Mouse (Mus musculus): ENCODE measurements around the gene Fam89b. TPM values are rescaled to one million over a fixed set of nuclear protein-coding genes. Genes with fewer than 3 reads are reported as not detected.

Gene Fam89b
- polyA plus RNA-seq (2016; fragmentation: Nextera tagmentation; extraction: Ambion mirVana), result 45.1 and 45.3 TPM in 2 replicates

- peak; percentile 62 for ATAC-seq
- Histone ChIP-seq H3K4me1 (peaks cover 62% of the 10 kb centered on the region), H3K9ac (peak within 1 kb of the TSS; percentile 98), H3K4me2 (peak within 1 kb of the TSS; percentile 92), H3K36me3 (peaks cover 11% of the 10 kb centered on the region), H3K27me3 (replicated peaks) (peaks cover 9% of the 10 kb centered on the region; the same call in 1 of the 2 replicates), H3K9me3 (replicated peaks) (no peaks in the 10 kb centered on the region), H3K27ac (peak within 1 kb of the TSS; percentile 97), H3K4me3 (peak within 1 kb of the TSS; percentile 87)
- WGBS (ENCODE audit: insufficient replicate concordance), result under 1% methylated on average over 37 of the region's 37 CpGs
Measured at GRCm38 (mm10) chr19:5729444-5729815, at the start of gene Fam89b. Gene Fam89b (minus strand): TSS chr19:5729653.

GRCm38 (mm10) chr19:5778312-5778711, 48.9 kb upstream of the Fam89b start:
- no peaks in the 10 kb centered on the region for H3K27me3 ChIP-seq (replicated peaks)
- H3K36me3 ChIP-seq, result no peaks in the 10 kb centered on the region
- no peak overlapping the region for H3K9ac ChIP-seq
- WGBS (ENCODE audit: insufficient replicate concordance), result 55% methylated on average over 8 of the region's 8 CpGs
- H3K27ac ChIP-seq, result no peak overlapping the region
- no peak overlapping the region for H3K4me3 ChIP-seq
- no peak for ATAC-seq
- no peaks in the 10 kb centered on the region for H3K9me3 ChIP-seq (replicated peaks)
- no peaks in the 10 kb centered on the region for H3K4me1 ChIP-seq
- H3K4me2 ChIP-seq, result no peak overlapping the region

- Histone ChIP-seq H3K4me2 (no peak overlapping the region), H3K36me3 (no peaks in the 10 kb centered on the region), H3K9ac (no peak overlapping the region), H3K27me3 (replicated peaks) (no peaks in the 10 kb centered on the region), H3K9me3 (replicated peaks) (no peaks in the 10 kb centered on the region), H3K4me1 (no peaks in the 10 kb centered on the region), H3K27ac (no peak overlapping the region), H3K4me3 (no peak overlapping the region)
- no peak for ATAC-seq
- WGBS (ENCODE audit: insufficient replicate concordance), result 75% methylated on average over 9 of the region's 9 CpGs
Measured at GRCm38 (mm10) chr19:5777387-5778032, 48.1 kb upstream of the Fam89b start.

GRCm38 (mm10) chr19:5770925-5771860, 41.7 kb upstream of the Fam89b start, which contains the start of gene Scyl1:
Gene Scyl1 (minus strand): TSS chr19:5771419.
- no peaks in the 10 kb centered on the region for H3K27me3 ChIP-seq (replicated peaks)
- under 1% methylated on average over 64 of the region's 64 CpGs for WGBS (ENCODE audit: insufficient replicate concordance)
- H3K4me2 ChIP-seq, result peak within 1 kb of the TSS; percentile 90
- peak within 1 kb of the TSS; percentile 88 for H3K4me3 ChIP-seq
- ATAC-seq, result peak; percentile 94
- H3K9me3 ChIP-seq (replicated peaks), result no peaks in the 10 kb centered on the region
- H3K36me3 ChIP-seq, result peaks cover 38% of the 10 kb centered on the region
- peak within 1 kb of the TSS; percentile 93 for H3K9ac ChIP-seq
- H3K27ac ChIP-seq, result peak within 1 kb of the TSS; percentile 87
- peaks cover 23% of the 10 kb centered on the region for H3K4me1 ChIP-seq

GRCm38 (mm10) chr19:5770311-5770710, 40.9 kb upstream of the Fam89b start:
- WGBS (ENCODE audit: insufficient replicate concordance), result 45% methylated on average over 9 of the region's 9 CpGs
- Histone ChIP-seq H3K9me3 (replicated peaks) (no peaks in the 10 kb centered on the region), H3K4me1 (peaks cover 23% of the 10 kb centered on the region), H3K4me3 (peak overlapping the region; percentile 88), H3K27ac (peak overlapping the region; percentile 87), H3K4me2 (peak overlapping the region; percentile 90), H3K27me3 (replicated peaks) (no peaks in the 10 kb centered on the region), H3K9ac (peak overlapping the region; percentile 93), H3K36me3 (peaks cover 47% of the 10 kb centered on the region)
- peak; percentile 5; the same call in 1 of the 2 replicates for ATAC-seq

GRCm38 (mm10) chr19:5767271-5767670, 37.8 kb upstream of the Fam89b start:
- WGBS (ENCODE audit: insufficient replicate concordance), result 78% methylated on average over 4 of the region's 4 CpGs
- Histone ChIP-seq H3K9me3 (replicated peaks) (no peaks in the 10 kb centered on the region), H3K9ac (no peak overlapping the region), H3K36me3 (peaks cover 75% of the 10 kb centered on the region), H3K4me3 (no peak overlapping the region), H3K4me2 (no peak overlapping the region), H3K27me3 (replicated peaks) (no peaks in the 10 kb centered on the region), H3K27ac (no peak overlapping the region), H3K4me1 (peaks cover 23% of the 10 kb centered on the region)
- ATAC-seq, result no peak

GRCm38 (mm10) chr19:5763163-5763562, 33.7 kb upstream of the Fam89b start:
- Histone ChIP-seq H3K4me1 (no peaks in the 10 kb centered on the region), H3K27me3 (replicated peaks) (peaks cover 9% of the 10 kb centered on the region), H3K9ac (no peak overlapping the region), H3K27ac (no peak overlapping the region), H3K4me2 (no peak overlapping the region), H3K9me3 (replicated peaks) (no peaks in the 10 kb centered on the region), H3K4me3 (no peak overlapping the region), H3K36me3 (peaks cover 97% of the 10 kb centered on the region)
- ATAC-seq, result no peak
- WGBS (ENCODE audit: insufficient replicate concordance), result 93% methylated on average over 6 of the region's 6 CpGs

GRCm38 (mm10) chr19:5758878-5759403, 29.5 kb upstream of the Fam89b start:
- Histone ChIP-seq H3K4me2 (no peak overlapping the region), H3K27me3 (replicated peaks) (peaks cover 52% of the 10 kb centered on the region), H3K36me3 (peaks cover 66% of the 10 kb centered on the region), H3K9me3 (replicated peaks) (no peaks in the 10 kb centered on the region), H3K27ac (no peak overlapping the region), H3K4me3 (no peak overlapping the region), H3K9ac (no peak overlapping the region), H3K4me1 (peaks cover 14% of the 10 kb centered on the region)
- no peak for ATAC-seq
- 79% methylated on average over 14 of the region's 14 CpGs for WGBS (ENCODE audit: insufficient replicate concordance)

- no peak for ATAC-seq
- H3K36me3 ChIP-seq, result peaks cover 51% of the 10 kb centered on the region
- H3K9ac ChIP-seq, result peak overlapping the region; percentile 49
- WGBS (ENCODE audit: insufficient replicate concordance), result 30% methylated on average over 36 of the region's 36 CpGs
- no peaks in the 10 kb centered on the region for H3K9me3 ChIP-seq (replicated peaks)
- H3K4me3 ChIP-seq, result peak overlapping the region; percentile 16; the same call in 1 of the 2 replicates
- H3K4me2 ChIP-seq, result peak overlapping the region; percentile 54
- peaks cover 14% of the 10 kb centered on the region for H3K4me1 ChIP-seq
- H3K27me3 ChIP-seq (replicated peaks), result peaks cover 70% of the 10 kb centered on the region
- no peak overlapping the region for H3K27ac ChIP-seq
Measured at GRCm38 (mm10) chr19:5756991-5757636, 27.7 kb upstream of the Fam89b start.

- Histone ChIP-seq H3K4me1 (peaks cover 21% of the 10 kb centered on the region), H3K9ac (peak overlapping the region; percentile 49), H3K27ac (no peak overlapping the region), H3K36me3 (peaks cover 44% of the 10 kb centered on the region), H3K4me2 (peak overlapping the region; percentile 54), H3K27me3 (replicated peaks) (peaks cover 76% of the 10 kb centered on the region), H3K9me3 (replicated peaks) (no peaks in the 10 kb centered on the region), H3K4me3 (peak overlapping the region; percentile 16; the same call in 1 of the 2 replicates)
- WGBS (ENCODE audit: insufficient replicate concordance), result 26% methylated on average over 28 of the region's 29 CpGs
- no peak for ATAC-seq
Measured at GRCm38 (mm10) chr19:5756321-5756985, 27.0 kb upstream of the Fam89b start.

- WGBS (ENCODE audit: insufficient replicate concordance), result 7% methylated on average over 20 of the region's 20 CpGs
- Histone ChIP-seq H3K4me3 (no peak overlapping the region), H3K36me3 (no peaks in the 10 kb centered on the region), H3K27ac (no peak overlapping the region), H3K4me2 (peak overlapping the region; percentile 33), H3K27me3 (replicated peaks) (peaks cover 100% of the 10 kb centered on the region), H3K4me1 (peaks cover 29% of the 10 kb centered on the region), H3K9ac (no peak overlapping the region), H3K9me3 (replicated peaks) (no peaks in the 10 kb centered on the region)
- ATAC-seq, result peak; percentile 25; the same call in 1 of the 2 replicates
Measured at GRCm38 (mm10) chr19:5751742-5752141, 22.3 kb upstream of the Fam89b start.

Data from liver, embryonic 12.5 days (tissue).